Mouse (Mus musculus) MEL (cell line): ENCODE results near the gene Ifi211.

Experiments used
- JUND ChIP-seq: IDR thresholded peaks from 2 replicates; pipeline ENCODE4 v1.6.1; 2011; ENCODE audit warnings: low read depth, mild to moderate bottlenecking, improper control_type of control experiment, low read length
- POLR2AphosphoS2 ChIP-seq: IDR thresholded peaks from 2 replicates; pipeline ENCODE4 v1.6.1; 2011; ENCODE audit warnings: low read length, improper control_type of control experiment

DNA sequence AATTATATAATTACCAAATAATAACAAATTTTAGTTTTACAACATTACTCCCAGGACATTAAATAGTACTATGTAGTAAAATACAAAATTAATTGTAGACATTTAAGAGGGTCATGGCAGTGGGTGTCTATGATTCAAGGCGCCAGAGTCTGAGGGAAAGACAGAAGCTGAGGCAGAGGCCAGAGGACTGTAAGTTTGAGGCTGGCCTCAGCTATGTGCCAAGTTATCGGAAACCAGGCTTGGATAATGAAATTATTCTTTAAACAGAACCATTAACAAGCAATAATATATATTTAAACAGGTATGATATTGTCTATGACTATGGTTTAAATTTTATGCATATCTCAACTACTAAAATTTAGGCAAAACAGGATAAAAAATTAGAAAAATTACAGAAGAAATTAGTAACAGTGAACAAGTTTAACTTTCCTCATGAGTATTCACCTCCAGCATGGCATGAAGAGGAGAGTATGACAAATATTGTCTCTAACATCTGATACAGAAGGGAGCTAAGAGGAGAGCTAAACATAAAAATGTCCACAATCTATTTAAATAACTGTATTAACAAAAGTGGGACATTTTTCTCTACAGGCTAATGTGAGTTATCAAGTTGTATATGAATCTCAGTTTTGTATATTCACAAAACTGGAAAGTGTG, 910 bp downstream of the Ifi211 start:
- TF ChIP-seq POLR2AphosphoS2 (no peak), JUND (no peak)
